Mouse (Mus musculus) ES-E14 (cell line): Measurements from ENCODE around the gene Tgfbrap1.

Experiments used
- CHD2 ChIP-seq: IDR thresholded peaks from 2 replicates; pipeline ENCODE4 v1.6.1; 2014; ENCODE audit warnings: mild to moderate bottlenecking, low read depth, low read length, inconsistent platforms
- HCFC1 ChIP-seq: IDR thresholded peaks from 2 replicates; pipeline ENCODE4 v1.6.1; 2012; ENCODE audit warnings: low read length, inconsistent platforms, borderline replicate concordance; ENCODE audit not compliant: insufficient read depth
- MAFK ChIP-seq: IDR thresholded peaks from 2 replicates; pipeline ENCODE4 v1.6.1; 2014; ENCODE audit warnings: mild to moderate bottlenecking, low read depth, low read length, inconsistent platforms; ENCODE audit not compliant: insufficient read depth
- ZNF384 ChIP-seq: IDR thresholded peaks from 2 replicates; pipeline ENCODE4 v1.6.1; 2012; ENCODE audit warnings: low read depth, low read length, inconsistent platforms

GRCm38 (mm10) chr1:43138268-43138812 is 39.9 kb upstream of the Tgfbrap1 start:
- TF ChIP-seq ZNF384 (no peak), MAFK (no peak), HCFC1 (no peak), CHD2 (no peak)
